Mouse (Mus musculus): ENCODE results near the gene Cdk10.

Cdk10 gene

GRCm38 (mm10) chr8:123271901-123272300, 47.3 kb downstream of the Cdk10 start:
- no peak for DNase-seq (ENCODE audit: low spot score)

- DNase-seq (ENCODE audit: low spot score), result no peak
Observed at GRCm38 (mm10) chr8:123274447-123274846, 49.8 kb downstream of the Cdk10 start.

GRCm38 (mm10) chr8:123275096-123275495, 50.5 kb downstream of the Cdk10 start:
- no peak for DNase-seq (ENCODE audit: low spot score)

GRCm38 (mm10) chr8:123278445-123278844, 53.8 kb downstream of the Cdk10 start:
- DNase-seq (ENCODE audit: low spot score), result no peak

- no peak for DNase-seq (ENCODE audit: low spot score)
Observed at GRCm38 (mm10) chr8:123279828-123280227, 55.2 kb downstream of the Cdk10 start.

- DNase-seq (ENCODE audit: low spot score), result no peak
Observed at GRCm38 (mm10) chr8:123280302-123281094, 55.9 kb downstream of the Cdk10 start.
